Mouse (Mus musculus) lung, postnatal 0 days (tissue): ENCODE data around the gene Edn2.

Source experiments
- CTCF ChIP-seq: IDR thresholded peaks from 2 replicates; pipeline ENCODE4 v1.5.1; 2016; ENCODE audit warnings: antibody characterized with exemption, mild to moderate bottlenecking
- EP300 ChIP-seq: IDR thresholded peaks from 2 replicates; pipeline ENCODE4 v1.6.1; 2016; ENCODE audit warnings: antibody characterized with exemption, mild to moderate bottlenecking, control low read depth

- TF ChIP-seq EP300 (no peak), CTCF (no peak)
Measured at GRCm38 (mm10) chr4:120194026-120194425, 33.0 kb downstream of the Edn2 start.
